Mouse (Mus musculus) left cerebral cortex, adult 18-20 months (tissue): Measurements from ENCODE around the gene Zmynd10. TPM values are rescaled to one million over a fixed set of nuclear protein-coding genes. Genes with fewer than 3 reads are reported as not detected.
A peak's percentile ranks its signal among the peaks of the same experiment; 100 is the strongest.
"Not testable (repeated sequence)": the region's sequence is repeated elsewhere in the genome, so short reads cannot be mapped to it uniquely, and the experiment has no call there.

Source experiments
- DNase-seq, 2 experiments: peaks; one replicate each; pipeline ENCODE4 v3.0.0; 2021 to 2022; ENCODE audit warnings: low spot score in 2 of 2, mixed read lengths in 1 of 2
- total RNA-seq, 2 experiments: library from RNA; stranded (reverse); gene quantifications; 2 replicates each; pipeline ENCODE4 v1.2.3; 2021

Gene Zmynd10
- total RNA-seq, 2 experiments from 2014 or later = 6.1 to 7.2 TPM

DNA sequence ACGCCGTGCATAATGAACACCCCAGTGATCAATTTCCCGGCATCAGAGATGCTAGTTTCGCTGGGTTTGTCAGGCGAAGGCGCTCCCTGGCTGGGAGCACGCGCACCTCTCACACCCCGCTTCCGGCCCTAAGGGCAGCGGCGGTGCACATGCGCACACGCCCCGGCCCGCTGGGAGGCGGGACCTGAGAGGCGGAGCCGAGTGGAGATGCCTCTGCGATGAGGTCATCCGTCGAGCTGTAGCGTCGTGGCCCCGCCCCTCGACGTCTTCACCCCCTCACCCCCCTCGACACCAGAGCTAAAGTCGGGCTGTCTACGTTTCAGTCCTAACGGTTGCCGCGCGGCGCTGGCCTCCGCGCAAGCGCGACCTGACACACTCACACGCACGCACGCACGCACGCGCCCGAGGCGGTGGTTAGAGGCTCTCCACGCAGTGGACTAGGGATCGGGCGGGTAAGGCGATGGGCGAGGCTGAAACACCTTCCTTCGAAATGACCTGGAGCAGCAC, 7.3 kb downstream of the Zmynd10 start:
- DNase-seq = peak; percentile 89 to 95

DNA sequence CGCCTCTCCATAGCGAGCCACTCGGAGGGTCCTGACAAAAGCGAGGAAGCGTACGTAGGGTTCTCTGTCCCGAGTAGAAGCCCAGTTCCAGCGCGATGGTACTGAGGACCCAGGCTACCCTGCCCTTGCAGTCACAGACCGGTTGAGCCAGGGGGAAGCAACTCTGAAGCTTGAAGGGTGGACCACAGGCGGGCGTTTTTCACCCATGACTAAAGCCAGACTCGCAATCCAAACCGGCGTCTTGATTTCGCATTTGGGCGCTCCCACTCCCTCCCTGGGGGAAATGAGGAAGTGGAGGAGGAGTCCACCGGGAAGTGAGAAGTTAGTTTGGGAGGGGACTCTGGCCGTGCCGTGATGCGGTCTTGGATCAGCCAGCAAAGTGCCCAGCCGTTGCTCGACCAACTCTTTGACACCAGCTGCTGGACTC, 7.9 kb downstream of the Zmynd10 start:
- DNase-seq = no peak

DNA sequence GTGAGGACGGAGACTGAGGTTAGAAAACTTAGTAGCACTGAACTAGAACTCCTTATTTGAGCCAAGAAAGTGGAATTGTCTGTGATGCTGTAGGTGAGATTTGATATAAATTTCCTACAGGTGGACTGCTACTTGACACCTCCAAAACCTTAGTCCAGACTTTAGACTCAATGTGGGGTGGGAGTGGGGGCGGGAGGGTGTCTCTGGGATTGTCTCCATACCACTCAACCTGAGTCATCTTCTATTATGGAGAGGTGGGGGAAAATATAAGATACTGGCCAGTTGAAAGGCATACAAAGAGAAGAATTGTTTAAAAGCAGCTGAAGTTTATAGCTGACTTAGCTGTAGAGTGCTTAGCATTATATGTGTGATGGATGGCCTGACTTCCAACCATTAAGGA, 8.6 kb downstream of the Zmynd10 start:
- DNase-seq = no peak

DNA sequence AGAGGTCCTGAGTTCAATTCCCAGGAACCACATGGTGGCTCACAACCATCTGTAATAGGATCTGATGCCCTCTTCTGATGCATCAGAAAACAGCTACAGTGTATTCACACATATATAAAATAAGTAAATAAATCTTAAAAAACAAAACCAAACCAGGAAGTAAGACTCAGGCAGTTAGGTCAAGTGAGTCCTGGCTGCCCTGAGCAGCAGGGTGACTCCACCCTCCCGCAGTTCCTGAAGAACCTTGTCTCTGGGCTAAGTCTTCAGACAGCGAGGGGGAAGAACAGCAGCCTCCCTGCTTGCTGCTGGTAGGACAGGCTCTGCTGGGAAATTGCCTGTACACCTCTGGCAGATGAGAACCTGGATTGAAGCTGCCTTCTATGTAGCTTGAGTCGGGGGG, 9.2 kb downstream of the Zmynd10 start:
- no peak for DNase-seq

DNA sequence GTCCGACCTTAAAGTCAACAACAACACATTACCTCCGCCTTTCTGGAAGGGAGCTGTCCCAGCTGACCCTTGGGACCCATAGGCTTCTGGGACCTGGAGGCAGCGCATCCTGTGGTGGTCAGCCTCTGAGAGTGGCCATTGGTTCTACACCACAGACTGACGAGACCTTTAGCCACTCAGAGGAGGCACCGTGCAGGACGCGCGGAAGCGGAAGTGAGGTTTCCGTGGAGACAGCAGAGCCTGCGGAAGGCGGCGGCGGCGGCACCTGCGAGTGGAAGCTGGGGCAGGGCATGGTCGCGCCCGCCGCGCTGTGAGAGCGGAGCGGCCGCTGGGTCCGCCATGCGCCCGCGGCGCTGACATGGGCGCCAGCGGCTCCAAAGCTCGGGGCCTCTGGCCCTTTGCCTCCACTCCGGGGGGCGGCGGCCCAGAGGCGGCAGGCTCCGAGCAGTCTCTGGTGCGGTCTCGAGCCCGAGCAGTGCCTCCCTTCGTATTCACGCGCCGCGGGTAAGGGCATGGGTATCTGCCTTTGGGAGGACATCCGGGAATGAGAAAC, 16.0 kb downstream of the Zmynd10 start, which contains the start of gene Tusc2:
TSS of gene Tusc2 (plus strand) at position 227 of the 553 bp plus-strand sequence.
- peak; percentile 95 to 97 for DNase-seq

DNA sequence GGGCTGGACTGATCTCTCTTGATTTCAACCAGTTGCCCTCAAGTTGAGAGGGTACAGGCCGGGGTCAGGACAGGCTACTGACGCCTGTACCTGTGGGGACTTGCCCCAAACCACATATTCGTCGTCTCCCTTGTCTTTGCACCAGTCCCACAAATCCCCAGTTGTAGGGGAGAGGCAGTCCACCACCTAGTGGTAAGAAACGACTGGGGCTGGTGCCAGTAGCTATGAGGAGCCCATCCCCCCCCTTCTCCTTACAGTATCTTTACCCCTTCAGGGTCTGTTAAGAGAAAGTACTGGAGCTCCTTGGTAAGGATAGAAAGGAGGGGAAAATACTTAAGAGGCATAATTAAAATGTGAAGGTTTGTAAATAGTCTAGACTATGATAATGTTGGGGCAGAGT, 18.5 kb downstream of the Zmynd10 start:
- DNase-seq = not testable (repeated sequence)

DNA sequence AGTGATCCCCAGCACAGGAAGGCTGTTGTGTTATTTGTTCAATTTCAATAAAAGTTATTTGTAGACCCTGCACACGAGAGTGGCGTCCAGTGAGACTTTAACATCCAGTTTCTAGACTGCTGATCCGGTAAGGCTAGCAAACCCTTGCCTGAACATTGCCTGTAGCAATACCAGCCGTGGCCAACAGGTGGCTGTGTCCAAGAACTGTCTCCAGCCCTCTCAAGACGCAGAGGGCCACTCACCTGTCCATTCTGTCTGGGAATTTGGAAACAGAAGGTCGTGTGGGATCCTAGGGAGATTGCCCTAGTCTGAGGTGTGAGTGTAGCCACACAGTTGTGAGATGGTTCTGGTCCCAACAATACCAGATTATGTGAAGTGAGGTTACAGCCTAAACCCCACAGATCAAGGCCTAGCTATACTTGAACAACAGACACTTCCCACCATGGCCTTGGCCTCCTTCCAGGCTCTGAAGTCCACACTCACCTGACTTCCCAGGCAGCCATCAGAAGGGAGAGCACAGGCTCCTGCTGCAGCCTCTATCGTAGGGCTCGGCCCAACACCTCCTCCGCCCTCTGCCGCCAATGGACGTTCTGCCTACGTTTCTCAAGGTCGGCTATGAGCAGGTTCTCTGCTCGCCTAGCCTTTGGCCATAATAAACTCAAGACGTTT, 19.1 kb downstream of the Zmynd10 start:
- peak; percentile 64 to 73 for DNase-seq

DNA sequence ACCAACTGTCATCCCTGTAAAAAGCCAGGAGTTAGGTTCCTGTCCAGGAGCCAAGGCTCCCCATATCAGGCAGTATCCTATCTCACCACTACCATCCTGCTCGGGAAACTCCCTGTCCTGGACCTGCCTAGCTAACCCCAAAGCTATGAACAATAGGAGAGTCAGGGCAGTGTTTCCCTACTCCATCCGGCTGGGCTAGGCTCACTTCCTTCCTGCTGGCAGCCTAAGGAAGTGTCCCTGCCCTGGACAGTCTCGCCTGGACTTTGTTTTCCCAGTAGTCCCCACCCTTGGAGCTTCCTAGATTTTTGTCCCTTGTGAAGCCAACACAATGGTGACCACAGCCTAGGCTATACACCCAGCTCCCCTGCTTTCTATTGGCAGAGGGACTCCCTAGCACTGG, 19.8 kb downstream of the Zmynd10 start:
- no peak for DNase-seq

DNA sequence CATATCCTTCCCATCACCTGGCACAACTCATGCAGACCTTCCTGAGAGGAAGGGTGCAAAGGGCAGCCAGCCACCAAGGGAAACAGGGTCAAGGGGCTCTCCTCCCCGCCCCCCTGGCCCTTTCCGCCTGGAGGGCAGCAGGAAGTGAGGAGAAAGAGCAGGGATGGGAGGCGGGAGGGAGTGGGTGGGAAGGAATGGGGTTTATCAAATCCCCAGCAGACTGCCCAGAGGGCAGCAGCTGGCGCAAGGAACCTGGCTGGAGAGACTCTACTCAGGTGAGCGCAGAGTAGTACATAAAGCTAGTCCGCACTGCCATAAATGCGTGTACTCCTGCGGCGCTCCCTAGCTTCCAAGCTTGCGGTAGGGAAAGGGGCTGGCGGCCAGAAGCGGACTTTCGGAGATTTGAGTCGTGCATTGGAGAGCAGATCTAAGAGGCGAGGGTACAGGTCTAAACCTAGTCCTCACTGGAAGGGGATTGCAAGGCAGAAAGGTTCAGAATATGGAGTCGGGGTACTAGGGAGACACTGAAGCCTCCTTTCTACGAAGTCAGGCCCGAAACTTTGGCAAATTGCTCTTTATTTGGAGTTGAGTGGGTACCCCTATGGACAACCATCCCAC, 20.7 kb downstream of the Zmynd10 start, which contains the start of gene Hyal2:
TSS of gene Hyal2 (plus strand) at position 244 of the 618 bp plus-strand sequence.
- no peak for DNase-seq

DNA sequence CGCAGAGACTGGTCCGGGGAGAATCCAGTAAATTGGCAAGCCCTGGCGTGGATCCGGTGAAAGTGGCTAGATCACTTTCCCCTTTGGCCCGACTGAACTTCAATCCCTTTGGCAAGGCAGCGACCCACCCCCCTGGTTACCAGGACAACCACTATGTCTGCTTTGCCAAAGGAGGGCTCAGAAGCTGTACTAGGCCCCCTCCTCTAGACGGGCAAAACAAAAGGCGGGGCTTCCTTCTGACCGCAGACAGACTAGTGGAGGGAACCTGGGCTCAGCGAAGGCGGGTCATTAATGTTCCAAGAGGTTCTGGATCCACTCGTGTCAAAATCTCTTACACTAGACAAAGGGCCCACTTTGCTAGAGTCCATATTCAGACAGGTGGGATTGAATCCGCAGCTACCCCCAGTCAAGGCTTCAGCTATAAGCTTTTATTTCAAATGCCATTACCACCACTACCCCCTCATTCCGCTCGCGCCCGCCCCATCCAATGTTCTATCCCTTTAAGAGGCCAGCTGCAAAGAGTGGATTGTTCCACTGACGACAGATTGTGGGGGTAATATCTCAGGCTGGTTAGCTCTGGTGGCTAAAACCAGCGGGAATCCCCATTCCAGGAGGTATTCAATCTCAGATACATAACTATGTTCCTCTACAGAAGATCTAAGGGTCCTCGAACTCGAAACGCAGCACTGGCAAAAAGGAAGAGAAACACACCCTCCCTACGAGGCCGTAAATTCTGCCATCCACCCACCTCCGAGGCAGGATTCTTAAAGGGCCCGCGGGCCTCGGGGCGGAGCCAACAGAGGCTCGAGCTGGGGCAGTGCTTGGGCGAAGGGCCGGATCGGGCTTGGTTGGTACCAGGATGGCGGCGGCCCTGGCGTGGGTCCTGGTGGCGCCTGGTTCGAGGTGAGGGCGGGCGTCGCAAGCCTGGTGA, 21.5 kb downstream of the Zmynd10 start:
- DNase-seq = peak; percentile 76 to 79

DNA sequence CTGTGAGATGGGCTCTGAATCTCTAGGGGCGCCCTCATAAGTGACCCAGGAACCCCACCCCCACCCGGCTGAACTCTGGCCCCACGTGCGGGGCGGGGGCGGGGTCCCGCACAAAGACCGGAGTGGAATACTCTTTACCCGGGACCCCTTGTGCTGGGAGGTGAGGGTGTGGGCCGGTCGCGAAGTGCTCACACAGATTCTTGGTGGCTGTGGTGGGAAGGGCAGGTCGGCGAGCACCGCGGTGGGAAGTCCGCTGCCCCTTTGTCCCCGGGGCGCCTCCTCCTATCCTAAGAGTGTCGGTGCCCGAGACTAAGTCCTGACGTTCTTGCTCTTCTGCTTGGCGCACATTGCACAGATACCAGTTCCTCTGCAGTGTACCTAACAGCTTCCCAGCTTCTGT, 22.2 kb downstream of the Zmynd10 start:
- no peak for DNase-seq

DNA sequence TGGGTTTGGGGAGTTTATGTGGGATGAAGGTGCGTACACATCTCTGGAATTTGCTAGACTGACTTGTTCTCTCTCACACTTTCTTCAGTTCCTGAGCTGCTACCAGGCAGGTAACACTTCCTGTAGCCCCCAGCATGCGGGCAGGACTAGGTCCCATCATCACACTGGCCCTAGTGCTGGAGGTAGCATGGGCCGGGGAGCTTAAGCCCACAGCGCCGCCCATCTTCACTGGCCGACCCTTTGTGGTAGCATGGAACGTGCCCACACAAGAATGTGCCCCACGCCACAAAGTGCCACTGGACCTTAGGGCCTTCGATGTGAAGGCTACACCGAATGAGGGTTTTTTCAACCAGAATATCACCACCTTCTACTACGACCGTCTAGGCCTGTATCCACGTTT, 22.9 kb downstream of the Zmynd10 start:
- no peak for DNase-seq

DNA sequence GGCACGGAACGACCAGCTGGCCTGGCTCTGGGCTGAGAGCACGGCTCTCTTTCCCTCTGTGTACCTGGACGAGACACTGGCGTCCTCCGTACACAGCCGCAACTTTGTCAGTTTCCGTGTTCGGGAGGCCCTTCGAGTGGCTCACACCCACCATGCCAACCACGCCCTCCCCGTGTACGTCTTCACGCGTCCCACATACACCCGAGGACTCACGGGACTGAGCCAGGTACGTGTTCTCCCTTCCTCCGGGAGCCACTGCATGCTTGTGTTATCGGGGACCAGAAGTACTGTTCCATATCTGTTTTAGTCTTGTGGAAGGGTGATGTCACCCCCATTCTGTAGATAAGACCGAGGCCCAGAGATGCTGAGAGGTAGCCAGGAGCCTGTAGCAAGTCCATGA, 23.7 kb downstream of the Zmynd10 start:
- DNase-seq = no peak

DNA sequence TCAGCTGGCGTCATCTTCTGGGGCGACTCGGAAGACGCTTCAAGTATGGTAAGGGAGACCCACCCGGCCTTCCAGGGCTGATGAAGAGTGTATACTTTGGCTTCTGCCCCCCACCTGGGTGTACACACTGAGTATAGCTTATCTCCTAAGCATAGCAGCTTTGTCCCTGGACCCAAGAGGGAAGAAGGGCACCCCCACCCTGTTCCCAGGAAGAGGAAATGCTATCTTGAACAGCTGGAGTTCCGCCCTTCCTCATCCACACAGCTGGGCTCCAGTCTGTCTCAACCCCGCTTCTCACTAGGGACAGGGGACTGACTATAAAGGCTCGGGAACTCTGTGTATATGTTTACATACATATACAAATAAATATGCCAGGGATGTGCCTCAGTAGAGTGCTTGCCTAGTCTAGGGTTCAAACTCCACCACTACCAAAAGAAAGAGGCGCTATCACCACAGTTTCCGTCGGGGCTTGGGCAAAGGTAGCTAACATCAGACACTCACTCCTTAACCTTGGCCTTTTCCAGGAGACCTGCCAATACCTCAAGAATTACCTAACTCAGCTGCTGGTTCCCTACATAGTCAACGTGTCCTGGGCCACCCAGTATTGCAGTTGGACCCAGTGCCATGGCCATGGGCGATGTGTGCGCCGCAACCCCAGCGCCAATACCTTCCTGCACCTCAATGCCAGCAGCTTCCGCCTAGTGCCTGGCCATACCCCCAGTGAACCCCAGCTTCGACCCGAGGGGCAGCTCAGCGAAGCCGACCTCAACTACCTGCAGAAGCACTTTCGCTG, 24.6 kb downstream of the Zmynd10 start:
- no peak for DNase-seq

DNA sequence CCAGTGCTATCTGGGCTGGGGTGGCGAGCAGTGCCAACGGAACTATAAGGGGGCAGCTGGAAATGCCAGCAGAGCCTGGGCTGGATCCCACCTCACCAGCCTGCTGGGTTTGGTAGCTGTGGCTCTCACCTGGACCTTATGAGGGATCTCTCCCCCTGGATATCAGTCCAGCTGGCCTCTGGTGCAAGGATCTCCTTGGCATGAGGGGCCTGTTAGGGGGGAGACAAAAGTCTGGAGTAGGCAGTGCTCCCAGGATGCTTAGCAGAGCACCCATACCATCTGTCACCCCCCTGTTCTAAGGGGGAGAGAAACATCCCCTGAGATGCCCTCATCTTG, 25.2 kb downstream of the Zmynd10 start:
- no peak for DNase-seq

DNA sequence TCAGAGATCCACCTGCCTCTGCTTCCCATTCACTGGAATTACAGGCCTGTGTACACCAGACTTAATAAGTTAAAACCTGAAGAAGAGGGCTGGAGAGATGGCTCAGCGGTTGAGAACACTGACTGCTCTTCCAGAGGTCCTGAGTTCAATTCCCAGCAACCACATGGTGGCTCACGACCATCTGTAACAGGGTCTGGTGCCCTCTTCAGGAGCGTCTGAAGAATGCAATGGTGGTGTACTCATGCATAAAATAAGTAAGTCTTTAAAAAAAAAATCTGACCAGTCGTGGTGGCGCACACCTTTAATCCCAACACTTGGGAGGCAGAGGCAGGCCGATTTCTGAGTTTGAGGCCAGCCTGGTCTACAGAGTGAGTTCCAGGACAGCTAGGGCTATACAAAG, 26.7 kb downstream of the Zmynd10 start:
- not testable (repeated sequence) for DNase-seq

DNA sequence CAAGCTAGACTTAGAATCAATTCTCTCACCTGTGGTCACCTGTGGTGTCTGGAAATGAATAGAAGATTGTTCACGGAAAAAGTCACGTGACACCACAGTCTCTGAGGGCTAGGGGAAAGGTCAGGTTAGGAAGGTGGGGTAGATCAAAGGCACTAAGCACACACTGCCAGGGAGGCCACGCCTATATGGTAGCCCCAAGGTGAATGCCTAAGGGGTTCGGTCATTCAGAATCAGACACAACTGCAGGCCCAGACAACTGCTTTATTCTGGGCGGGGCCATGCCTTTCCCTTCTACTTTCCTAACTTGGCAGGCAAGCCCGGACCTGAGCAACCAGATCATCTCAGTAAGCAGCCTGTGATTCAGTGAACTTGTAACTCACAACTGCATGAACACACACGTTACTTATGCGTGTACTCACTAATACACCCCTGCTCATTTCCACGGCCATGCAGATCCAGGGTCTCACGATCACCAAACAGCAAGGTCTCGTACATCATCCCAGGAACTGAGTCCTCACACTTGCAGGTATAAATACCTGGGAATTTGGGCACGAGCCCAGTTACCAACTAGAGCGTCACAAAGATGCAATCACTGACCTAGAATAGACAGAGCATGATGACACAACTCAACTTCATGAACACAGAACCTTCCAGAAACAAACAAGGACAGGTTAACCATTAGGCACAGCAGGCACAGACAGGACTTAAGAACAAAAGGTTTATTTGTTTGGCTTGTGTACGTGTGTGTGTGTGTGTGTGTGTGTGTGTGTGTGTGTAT, 28.7 kb downstream of the Zmynd10 start:
- DNase-seq = no peak

DNA sequence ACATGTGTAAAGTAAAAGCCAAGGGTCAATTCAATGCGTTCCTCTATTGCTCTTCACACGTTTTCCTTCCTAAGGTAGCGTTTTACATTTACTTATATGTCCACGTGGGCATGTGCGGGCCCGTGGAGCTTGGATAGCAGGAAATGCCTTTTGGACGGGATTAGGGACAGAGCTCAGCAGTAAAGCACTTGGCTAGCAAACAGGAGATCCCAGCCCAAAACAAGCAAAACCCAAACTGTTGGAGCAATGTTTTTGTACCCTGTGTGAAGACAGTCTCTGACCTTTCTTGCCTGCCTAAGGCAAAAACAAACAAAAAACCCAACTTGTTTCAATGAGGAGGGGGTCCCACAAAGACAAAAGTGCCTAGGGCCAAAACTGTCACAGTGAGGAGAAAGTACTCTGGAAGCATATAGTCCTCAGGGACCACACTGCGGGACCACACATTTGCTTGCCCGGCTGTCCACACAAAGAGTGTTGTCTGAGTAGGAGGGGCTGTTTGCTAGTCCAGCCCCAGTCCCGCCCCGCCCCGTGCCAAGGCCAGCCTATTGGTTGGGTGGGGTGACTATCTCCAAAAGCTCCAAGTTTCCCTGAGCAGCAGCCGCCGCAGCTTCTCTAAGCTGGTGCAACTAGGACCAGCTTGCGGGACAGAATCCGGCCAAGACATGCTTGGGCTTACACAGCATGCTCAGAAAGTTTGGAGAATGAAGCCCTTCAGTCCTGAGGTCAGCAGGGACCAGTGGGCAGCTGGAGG, 29.4 kb downstream of the Zmynd10 start, which contains the start of gene Hyal1:
TSS of gene Hyal1 (plus strand) at position 571 of the 751 bp plus-strand sequence.
- no peak for DNase-seq

DNA sequence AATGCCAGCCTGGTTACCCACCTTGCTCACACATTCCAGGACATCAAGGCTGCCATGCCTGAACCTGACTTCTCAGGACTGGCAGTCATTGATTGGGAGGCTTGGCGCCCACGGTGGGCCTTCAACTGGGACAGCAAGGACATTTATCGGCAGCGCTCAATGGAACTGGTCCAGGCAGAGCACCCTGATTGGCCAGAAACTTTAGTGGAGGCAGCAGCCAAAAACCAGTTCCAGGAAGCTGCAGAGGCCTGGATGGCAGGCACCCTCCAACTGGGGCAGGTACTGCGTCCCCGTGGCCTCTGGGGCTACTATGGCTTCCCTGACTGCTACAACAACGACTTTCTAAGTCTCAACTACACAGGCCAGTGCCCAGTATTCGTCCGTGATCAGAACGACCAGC, 30.8 kb downstream of the Zmynd10 start:
- no peak for DNase-seq
